Mouse (Mus musculus): ENCODE results near the gene Camk2b. TPM values are rescaled to one million over a fixed set of nuclear protein-coding genes. Genes with fewer than 3 reads are reported as not detected.

The Camk2b gene
- polyA plus RNA-seq, 1 experiment from 2014 or later = 2.7 TPM

DNA sequence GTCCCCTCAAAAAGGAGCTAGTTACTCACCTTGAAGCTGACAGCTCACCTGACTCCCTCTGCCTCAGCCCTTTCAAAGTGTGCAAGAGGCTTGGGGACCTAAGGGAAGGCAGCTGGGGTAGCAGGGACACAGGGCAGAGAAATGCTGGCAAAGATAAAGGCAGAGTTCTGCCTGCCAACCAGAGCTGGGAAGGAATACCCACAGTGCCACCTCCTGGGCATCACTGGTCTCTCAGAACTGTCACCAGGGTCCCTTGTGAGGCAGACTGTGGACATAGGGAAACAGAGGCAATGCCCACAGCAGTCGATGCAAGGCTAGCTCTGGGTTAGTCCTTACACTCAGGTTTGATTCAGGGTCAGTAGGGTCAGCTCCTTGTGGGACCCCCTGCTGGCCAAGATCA lies 39.8 kb downstream of the Camk2b start:
- ATAC-seq (replicated peaks; ENCODE audit: insufficient number of reproducible peaks, low FRiP score, low TSS enrichment) = no peak
- no peaks in the 10 kb centered on the region for H3K27me3 ChIP-seq (ENCODE audit: control insufficient read depth, insufficient read depth, low read length)
- no peak overlapping the region for H3K4me3 ChIP-seq (ENCODE audit: low read depth, low read length)
- H3K9ac ChIP-seq (ENCODE audit: low read depth, low read length) = no peak overlapping the region
- no peak overlapping the region for H3K4me2 ChIP-seq
- WGBS (ENCODE audit: insufficient replicate concordance) = 65% methylated on average over 1 of the region's 1 CpGs
- H3K36me3 ChIP-seq (ENCODE audit: control insufficient read depth, insufficient read depth, low read length) = no peaks in the 10 kb centered on the region
- no peaks in the 10 kb centered on the region for H3K9me3 ChIP-seq (replicated peaks; ENCODE audit: control insufficient read depth, low read length)
- no peak overlapping the region for H3K27ac ChIP-seq (ENCODE audit: low read depth, low read length)
- peaks cover 5% of the 10 kb centered on the region; the same call in 1 of the 2 replicates for H3K4me1 ChIP-seq (ENCODE audit: control insufficient read depth, insufficient read depth, low read length)

DNA sequence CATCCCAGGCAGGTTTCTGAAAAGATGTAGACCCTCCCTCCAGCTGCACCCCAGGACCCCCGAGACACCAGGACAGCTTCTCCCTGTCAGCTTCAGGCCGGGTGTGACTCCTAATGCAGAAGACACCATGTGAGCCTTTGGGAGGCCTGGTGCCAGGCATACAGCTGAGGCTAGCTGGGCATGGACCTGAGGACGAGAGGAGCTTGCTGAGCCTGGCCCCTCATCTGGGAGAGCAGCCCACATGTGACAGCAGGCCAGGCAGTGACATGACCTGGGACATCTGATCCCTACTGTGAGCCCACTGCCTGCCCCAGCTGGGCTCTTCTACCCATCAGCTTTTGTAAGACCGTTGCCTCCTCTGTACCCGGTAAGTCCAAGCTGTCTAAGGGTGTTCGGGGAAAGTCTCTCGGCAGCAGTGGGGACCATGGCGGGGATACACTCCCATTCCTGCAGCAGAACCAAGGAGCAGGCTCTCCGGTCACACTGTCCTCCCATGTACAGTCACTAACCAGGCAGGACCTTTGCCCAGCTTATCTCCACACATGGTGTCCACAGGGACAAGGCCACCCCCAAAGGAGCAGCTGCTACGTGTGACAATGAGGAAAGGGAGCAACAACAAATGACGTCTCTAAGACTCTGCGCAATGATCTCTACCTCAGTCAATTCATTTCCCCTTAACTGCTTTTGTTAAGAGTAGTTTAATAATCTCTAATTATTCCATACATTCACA lies 41.1 kb downstream of the Camk2b start:
- 77% methylated on average over 12 of the region's 12 CpGs for WGBS (ENCODE audit: insufficient replicate concordance)
- Histone ChIP-seq H3K9me3 (replicated peaks; ENCODE audit: control insufficient read depth, low read length) (no peaks in the 10 kb centered on the region), H3K27ac (ENCODE audit: low read depth, low read length) (no peak overlapping the region), H3K9ac (ENCODE audit: low read depth, low read length) (no peak overlapping the region), H3K4me3 (ENCODE audit: low read depth, low read length) (no peak overlapping the region), H3K4me2 (no peak overlapping the region), H3K36me3 (ENCODE audit: control insufficient read depth, insufficient read depth, low read length) (no peaks in the 10 kb centered on the region), H3K27me3 (ENCODE audit: control insufficient read depth, insufficient read depth, low read length) (no peaks in the 10 kb centered on the region), H3K4me1 (ENCODE audit: control insufficient read depth, insufficient read depth, low read length) (no peaks in the 10 kb centered on the region)
- no peak for ATAC-seq (replicated peaks; ENCODE audit: insufficient number of reproducible peaks, low FRiP score, low TSS enrichment)

GRCm38 (mm10) chr11:6020897-6021839 lies 45.0 kb downstream of the Camk2b start:
- no peak overlapping the region for H3K9ac ChIP-seq (ENCODE audit: low read depth, low read length)
- H3K9me3 ChIP-seq (replicated peaks; ENCODE audit: control insufficient read depth, low read length) = no peaks in the 10 kb centered on the region
- WGBS (ENCODE audit: insufficient replicate concordance) = 72% methylated on average over 17 of the region's 17 CpGs
- ATAC-seq (replicated peaks; ENCODE audit: insufficient number of reproducible peaks, low FRiP score, low TSS enrichment) = no peak
- no peak overlapping the region for H3K4me2 ChIP-seq
- H3K27ac ChIP-seq (ENCODE audit: low read depth, low read length) = no peak overlapping the region
- H3K36me3 ChIP-seq (ENCODE audit: control insufficient read depth, insufficient read depth, low read length) = no peaks in the 10 kb centered on the region
- H3K4me1 ChIP-seq (ENCODE audit: control insufficient read depth, insufficient read depth, low read length) = no peaks in the 10 kb centered on the region
- no peak overlapping the region for H3K4me3 ChIP-seq (ENCODE audit: low read depth, low read length)
- no peaks in the 10 kb centered on the region for H3K27me3 ChIP-seq (ENCODE audit: control insufficient read depth, insufficient read depth, low read length)

GRCm38 (mm10) chr11:6020360-6020759 lies 45.8 kb downstream of the Camk2b start:
- no peaks in the 10 kb centered on the region for H3K27me3 ChIP-seq (ENCODE audit: control insufficient read depth, insufficient read depth, low read length)
- H3K4me2 ChIP-seq = no peak overlapping the region
- no peaks in the 10 kb centered on the region for H3K9me3 ChIP-seq (replicated peaks; ENCODE audit: control insufficient read depth, low read length)
- WGBS (ENCODE audit: insufficient replicate concordance) = 70% methylated on average over 5 of the region's 5 CpGs
- ATAC-seq (replicated peaks; ENCODE audit: insufficient number of reproducible peaks, low FRiP score, low TSS enrichment) = no peak
- no peaks in the 10 kb centered on the region for H3K4me1 ChIP-seq (ENCODE audit: control insufficient read depth, insufficient read depth, low read length)
- no peak overlapping the region for H3K27ac ChIP-seq (ENCODE audit: low read depth, low read length)
- no peaks in the 10 kb centered on the region for H3K36me3 ChIP-seq (ENCODE audit: control insufficient read depth, insufficient read depth, low read length)
- no peak overlapping the region for H3K9ac ChIP-seq (ENCODE audit: low read depth, low read length)
- H3K4me3 ChIP-seq (ENCODE audit: low read depth, low read length) = no peak overlapping the region

DNA sequence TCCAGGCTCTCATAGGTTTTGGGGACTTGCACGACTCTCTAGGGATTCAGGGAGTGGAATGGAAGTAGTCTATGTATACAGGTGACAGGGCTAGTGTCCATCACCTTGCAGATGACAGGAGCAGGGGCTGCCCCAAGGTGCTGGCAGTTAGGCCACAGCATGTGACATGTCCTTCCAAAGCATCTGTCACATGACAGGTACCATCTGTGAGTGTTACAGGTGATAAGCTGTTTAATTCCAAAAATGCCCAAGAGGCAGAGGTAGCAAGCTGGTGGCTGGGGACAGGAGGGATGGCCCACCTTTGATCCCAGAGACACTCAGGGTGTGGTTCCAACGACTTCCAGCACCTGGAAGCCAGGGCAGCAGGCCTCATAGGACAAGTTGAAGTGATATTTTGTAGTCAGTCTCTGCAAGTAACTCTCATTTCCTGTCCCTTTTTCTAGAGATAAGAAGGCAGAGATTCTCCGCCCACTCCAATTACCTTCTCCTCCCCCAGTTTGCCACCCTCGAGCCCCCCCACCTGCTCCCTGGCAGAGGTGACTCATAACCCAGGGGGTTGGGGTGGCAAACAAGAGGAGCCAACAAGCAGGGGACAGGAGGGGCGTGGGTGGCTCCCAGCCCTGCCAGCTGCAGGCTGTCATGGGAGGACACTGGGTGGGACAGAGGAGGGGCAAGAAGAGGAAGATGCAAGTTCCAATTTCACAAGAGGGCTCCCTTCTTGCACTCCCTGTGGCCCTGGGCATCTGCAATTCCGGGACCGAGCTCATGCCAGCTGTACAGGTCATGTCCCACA lies 47.7 kb downstream of the Camk2b start:
- 53% methylated on average over 7 of the region's 7 CpGs for WGBS (ENCODE audit: insufficient replicate concordance)
- ATAC-seq (replicated peaks; ENCODE audit: insufficient number of reproducible peaks, low FRiP score, low TSS enrichment) = no peak
- no peaks in the 10 kb centered on the region for H3K36me3 ChIP-seq (ENCODE audit: control insufficient read depth, insufficient read depth, low read length)
- H3K27me3 ChIP-seq (ENCODE audit: control insufficient read depth, insufficient read depth, low read length) = no peaks in the 10 kb centered on the region
- no peaks in the 10 kb centered on the region for H3K4me1 ChIP-seq (ENCODE audit: control insufficient read depth, insufficient read depth, low read length)
- no peaks in the 10 kb centered on the region for H3K9me3 ChIP-seq (replicated peaks; ENCODE audit: control insufficient read depth, low read length)
- H3K4me3 ChIP-seq (ENCODE audit: low read depth, low read length) = no peak overlapping the region
- no peak overlapping the region for H3K27ac ChIP-seq (ENCODE audit: low read depth, low read length)
- H3K9ac ChIP-seq (ENCODE audit: low read depth, low read length) = no peak overlapping the region
- H3K4me2 ChIP-seq = no peak overlapping the region

DNA sequence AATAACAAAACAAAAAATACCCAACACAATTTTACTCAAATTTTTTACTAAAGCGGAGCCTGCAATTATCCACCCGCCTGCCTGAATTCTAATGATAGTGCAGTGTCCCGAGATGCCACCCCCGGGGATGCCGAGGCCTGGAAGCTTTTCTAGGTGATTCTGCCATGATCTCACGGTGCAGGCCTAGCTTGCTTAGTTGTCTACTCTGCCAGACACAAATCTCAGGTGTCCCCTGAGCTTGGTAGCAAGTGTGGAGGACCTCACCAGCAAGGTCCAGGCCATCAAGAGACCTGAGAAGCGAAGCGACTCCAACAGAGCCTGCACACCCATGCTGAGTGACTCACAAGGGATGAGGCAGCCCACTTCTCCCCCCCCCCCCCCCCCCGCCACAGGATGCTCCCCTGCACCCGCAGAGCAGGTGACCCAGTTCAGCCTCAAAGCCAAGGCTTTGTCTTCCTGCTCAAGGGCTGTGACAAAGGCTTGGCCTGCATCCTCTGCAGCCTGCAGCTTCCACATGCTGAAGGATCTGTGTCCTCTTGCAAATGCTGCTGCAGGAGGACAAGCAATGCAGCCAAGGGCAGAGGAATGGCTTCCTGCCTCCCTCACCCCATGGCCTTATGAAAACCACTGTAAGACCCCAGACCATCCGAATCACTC lies 48.5 kb downstream of the Camk2b start:
- no peak for ATAC-seq (replicated peaks; ENCODE audit: insufficient number of reproducible peaks, low FRiP score, low TSS enrichment)
- Histone ChIP-seq H3K9ac (ENCODE audit: low read depth, low read length) (no peak overlapping the region), H3K27ac (ENCODE audit: low read depth, low read length) (no peak overlapping the region), H3K36me3 (ENCODE audit: control insufficient read depth, insufficient read depth, low read length) (no peaks in the 10 kb centered on the region), H3K9me3 (replicated peaks; ENCODE audit: control insufficient read depth, low read length) (no peaks in the 10 kb centered on the region), H3K4me3 (ENCODE audit: low read depth, low read length) (no peak overlapping the region), H3K27me3 (ENCODE audit: control insufficient read depth, insufficient read depth, low read length) (no peaks in the 10 kb centered on the region), H3K4me2 (no peak overlapping the region), H3K4me1 (ENCODE audit: control insufficient read depth, insufficient read depth, low read length) (no peaks in the 10 kb centered on the region)
- 64% methylated on average over 10 of the region's 11 CpGs for WGBS (ENCODE audit: insufficient replicate concordance)

- Histone ChIP-seq H3K36me3 (ENCODE audit: control insufficient read depth, insufficient read depth, low read length) (no peaks in the 10 kb centered on the region), H3K4me1 (ENCODE audit: control insufficient read depth, insufficient read depth, low read length) (no peaks in the 10 kb centered on the region), H3K9ac (ENCODE audit: low read depth, low read length) (no peak overlapping the region), H3K9me3 (replicated peaks; ENCODE audit: control insufficient read depth, low read length) (no peaks in the 10 kb centered on the region; the same call in 1 of the 2 replicates), H3K4me3 (ENCODE audit: low read depth, low read length) (no peak overlapping the region), H3K27ac (ENCODE audit: low read depth, low read length) (no peak overlapping the region), H3K27me3 (ENCODE audit: control insufficient read depth, insufficient read depth, low read length) (no peaks in the 10 kb centered on the region), H3K4me2 (no peak overlapping the region)
- 64% methylated on average over 9 of the region's 9 CpGs for WGBS (ENCODE audit: insufficient replicate concordance)
- ATAC-seq (replicated peaks; ENCODE audit: insufficient number of reproducible peaks, low FRiP score, low TSS enrichment) = no peak
These were observed 49.3 kb downstream of the Camk2b start for GRCm38 (mm10) chr11:6016797-6017395.

DNA sequence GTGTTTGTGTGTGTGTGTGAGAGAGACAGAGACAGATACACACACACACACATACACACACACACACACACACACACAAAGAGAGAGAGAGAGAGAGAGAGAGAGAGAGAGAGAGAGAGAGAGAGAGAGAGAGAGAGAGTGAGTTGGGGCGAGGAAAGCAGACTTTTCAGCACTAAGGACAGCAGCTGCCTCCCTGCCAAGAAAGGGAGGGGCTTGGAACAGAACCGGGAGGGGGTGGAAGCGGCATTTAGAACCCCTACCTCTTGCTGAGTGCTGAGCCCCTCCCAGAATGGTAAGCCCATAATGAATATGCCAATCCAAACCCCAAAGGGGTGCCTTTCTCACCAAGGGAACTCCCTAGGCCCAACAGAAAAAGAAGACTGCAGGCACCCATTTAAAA lies 49.8 kb downstream of the Camk2b start:
- Histone ChIP-seq H3K4me3 (ENCODE audit: low read depth, low read length) (no peak overlapping the region), H3K27ac (ENCODE audit: low read depth, low read length) (no peak overlapping the region), H3K36me3 (ENCODE audit: control insufficient read depth, insufficient read depth, low read length) (no peaks in the 10 kb centered on the region), H3K9ac (ENCODE audit: low read depth, low read length) (no peak overlapping the region), H3K9me3 (replicated peaks; ENCODE audit: control insufficient read depth, low read length) (no peaks in the 10 kb centered on the region; the same call in 1 of the 2 replicates), H3K4me2 (no peak overlapping the region), H3K4me1 (ENCODE audit: control insufficient read depth, insufficient read depth, low read length) (no peaks in the 10 kb centered on the region), H3K27me3 (ENCODE audit: control insufficient read depth, insufficient read depth, low read length) (no peaks in the 10 kb centered on the region)
- no peak for ATAC-seq (replicated peaks; ENCODE audit: insufficient number of reproducible peaks, low FRiP score, low TSS enrichment)
- WGBS (ENCODE audit: insufficient replicate concordance) = 0% methylated on average over 2 of the region's 3 CpGs

Data from heart, embryonic 11.5 days (tissue).